Mouse (Mus musculus): Measurements from ENCODE around the gene Wbp1l.

DNA sequence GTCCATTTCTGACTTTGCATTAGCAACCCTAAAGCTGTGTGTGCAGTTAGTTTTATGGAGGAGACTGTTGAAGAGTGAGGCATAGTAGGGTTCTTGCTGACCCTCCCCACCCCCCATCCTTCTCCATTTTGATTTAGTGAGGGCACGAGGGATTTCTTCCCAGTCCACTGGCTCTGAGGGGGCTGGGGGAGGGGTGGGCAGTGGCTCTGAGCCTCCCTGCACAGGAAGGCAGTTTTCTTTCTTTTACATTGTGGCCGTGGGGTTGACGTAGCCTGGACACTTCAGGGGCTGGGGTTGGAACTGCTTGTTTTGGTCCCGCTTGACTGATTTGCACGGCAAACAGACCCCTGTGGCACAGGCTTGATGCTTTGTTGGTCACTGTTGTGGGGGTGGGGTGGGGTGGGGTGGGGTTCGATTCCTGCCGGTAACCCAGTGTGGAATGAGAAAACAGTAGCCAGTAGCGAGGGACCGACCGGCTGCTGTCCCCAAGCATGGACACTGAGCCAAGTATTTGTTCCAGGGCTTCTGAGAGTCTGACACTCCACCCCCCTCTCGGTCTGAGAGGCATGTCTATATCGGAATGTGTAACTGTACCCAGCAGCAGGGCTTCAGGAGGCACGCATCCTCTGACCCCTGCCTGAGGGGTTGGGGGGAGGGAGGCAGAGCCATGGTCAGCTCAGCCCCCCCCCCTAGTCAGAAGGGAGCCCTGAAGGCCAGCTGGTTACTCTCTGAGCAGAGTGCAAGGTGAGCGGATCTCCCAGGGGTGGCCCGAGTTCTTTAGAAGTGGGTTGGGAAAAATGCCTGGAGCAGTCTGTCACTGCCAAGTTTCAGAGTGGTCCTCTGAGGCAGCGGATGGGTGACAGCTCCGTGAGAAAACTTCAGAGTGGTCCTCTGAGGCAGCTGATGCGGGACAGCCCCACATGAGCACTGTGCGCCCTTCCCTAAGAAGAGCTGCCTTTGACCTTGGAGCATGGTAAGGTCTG, 25.2 kb downstream of the Wbp1l start:
- TF ChIP-seq CTCF (IDR thresholded peaks at IDR 0.05; ENCODE audit: low read depth), result no peak
- no peak for TF ChIP-seq EP300 (optimal IDR thresholded peaks at IDR 0.05)
